Mouse (Mus musculus) adrenal gland, postnatal 10 days (tissue): ENCODE measurements around the gene Traf7. TPM values are rescaled to one million over a fixed set of nuclear protein-coding genes. Genes with fewer than 3 reads are reported as not detected.

Experiments used
- total RNA-seq, 2 experiments: library from RNA; stranded (reverse); gene quantifications; 2 replicates each; pipeline ENCODE4 v1.2.3; 2021

The Traf7 gene
- total RNA-seq, 2 experiments from 2014 or later, result 83.5 to 104 TPM

Other genes with a start within 250 kb of the Traf7 start
- gene Abca17, start 176.9 kb downstream of the Traf7 start, total RNA-seq, result under 1 TPM in 1 of 2 experiments, not detected in 1; 0.09 TPM
- 10 to 100 TPM; 21.8 to 28.3 TPM for gene Abca3, start 176.0 kb downstream of the Traf7 start, total RNA-seq
- gene Rnps1, start 113.4 kb downstream of the Traf7 start, total RNA-seq, result 100 to 1,000 TPM in 1 of 2 experiments, 10 to 100 TPM in 1; 79.5 to 103 TPM
- gene Eci1, start 101.3 kb downstream of the Traf7 start, total RNA-seq, result 100 to 1,000 TPM; 654 to 683 TPM
- gene Dnase1l2, start 84.8 kb downstream of the Traf7 start, total RNA-seq, result 1 to 10 TPM in 1 of 2 experiments, under 1 TPM in 1; 0.96 to 3.0 TPM
- gene E4f1, start 57.6 kb downstream of the Traf7 start, total RNA-seq, result 10 to 100 TPM; 19.0 to 25.2 TPM
- 10 to 100 TPM; 44.0 to 49.2 TPM for gene Pgp, start 57.5 kb downstream of the Traf7 start, total RNA-seq
- gene Bricd5, start 54.1 kb downstream of the Traf7 start, total RNA-seq, result under 1 TPM; 0.36 to 0.51 TPM
- gene Mlst8, start 48.9 kb downstream of the Traf7 start, total RNA-seq, result 10 to 100 TPM; 20.3 to 23.9 TPM
- 10 to 100 TPM; 11.1 to 26.5 TPM for gene Caskin1, start 39.3 kb downstream of the Traf7 start, total RNA-seq
- gene Rab26, start 6.3 kb upstream of the Traf7 start, total RNA-seq, result 1 to 10 TPM; 1.2 to 1.5 TPM
- gene Pkd1, start 21.9 kb upstream of the Traf7 start, total RNA-seq, result 10 to 100 TPM; 40.2 to 51.0 TPM
- 100 to 1,000 TPM in 1 of 2 experiments, 10 to 100 TPM in 1; 84.9 to 110 TPM for gene Tsc2, start 104.7 kb upstream of the Traf7 start, total RNA-seq
- gene Nthl1, start 104.7 kb upstream of the Traf7 start, total RNA-seq, result 10 to 100 TPM in 1 of 2 experiments, 1 to 10 TPM in 1; 6.4 to 11.6 TPM
- 10 to 100 TPM; 66.9 to 72.8 TPM for gene Slc9a3r2, start 122.4 kb upstream of the Traf7 start, total RNA-seq
- gene Npw, start 130.5 kb upstream of the Traf7 start, total RNA-seq, result not detected
- 10 to 100 TPM; 38.9 to 42.2 TPM for gene Zfp598, start 141.7 kb upstream of the Traf7 start, total RNA-seq
- gene Syngr3, start 162.0 kb upstream of the Traf7 start, total RNA-seq, result 10 to 100 TPM in 1 of 2 experiments, 1 to 10 TPM in 1; 5.8 to 11.7 TPM
- gene Gfer, start 168.2 kb upstream of the Traf7 start, total RNA-seq, result 10 to 100 TPM; 36.0 to 36.8 TPM
- 1 to 10 TPM; 4.3 to 6.6 TPM for gene Noxo1, start 168.3 kb upstream of the Traf7 start, total RNA-seq
- 10 to 100 TPM; 39.1 to 39.9 TPM for gene Tbl3, start 179.7 kb upstream of the Traf7 start, total RNA-seq
- under 1 TPM in 1 of 2 experiments, not detected in 1; 0.24 TPM for gene Rnf151, start 190.1 kb upstream of the Traf7 start, total RNA-seq
- 100 to 1,000 TPM; 785 to 825 TPM for gene Rps2, start 190.2 kb upstream of the Traf7 start, total RNA-seq
- gene Ndufb10, start 196.5 kb upstream of the Traf7 start, total RNA-seq, result 100 to 1,000 TPM; 422 to 522 TPM
- gene Rpl3l, start 199.9 kb upstream of the Traf7 start, total RNA-seq, result 10 to 100 TPM; 12.0 to 51.3 TPM
- gene Msrb1, start 208.7 kb upstream of the Traf7 start, total RNA-seq, result 10 to 100 TPM; 75.1 to 93.3 TPM
- 1 to 10 TPM; 1.6 to 2.0 TPM for gene Hs3st6, start 225.1 kb upstream of the Traf7 start, total RNA-seq